Mouse (Mus musculus): ENCODE data around the gene Gmds. TPM values are rescaled to one million over a fixed set of nuclear protein-coding genes. Genes with fewer than 3 reads are reported as not detected.

Gmds gene
- total and polyA plus RNA-seq, 2 experiments from 2014 or later = 13.7 to 31.9 TPM

DNA sequence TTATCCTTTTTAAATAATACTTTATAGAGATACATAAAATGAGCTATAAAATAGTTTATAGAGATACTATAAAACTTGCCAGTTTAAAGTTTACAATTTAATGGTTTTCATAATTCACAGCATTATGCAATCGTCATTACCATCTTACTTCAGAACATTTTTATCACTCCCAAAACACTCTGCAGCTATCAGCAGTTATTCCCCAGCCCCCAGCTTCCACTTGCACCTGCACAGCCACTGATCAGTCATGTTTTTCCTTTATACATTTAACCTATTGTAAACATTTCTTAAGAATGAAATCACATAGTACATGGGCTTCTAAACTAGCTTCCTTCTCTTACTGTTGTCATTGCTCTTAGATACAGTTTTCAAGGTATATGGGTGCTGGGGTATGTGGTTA lies 208.6 kb downstream of the Gmds start:
- no peak overlapping the region for H3K27ac ChIP-seq
- no peak for DNase-seq (ENCODE audit: low spot score)
- H3K9ac ChIP-seq (replicated peaks; ENCODE audit: low read length) = no peak overlapping the region
- H3K4me1 ChIP-seq (ENCODE audit: insufficient read depth, low read length) = no peaks in the 10 kb centered on the region
- no peak for TF ChIP-seq CTCF (IDR thresholded peaks at IDR 0.05; ENCODE audit: low read depth)
- H3K9me3 ChIP-seq (ENCODE audit: low read length) = no peaks in the 10 kb centered on the region
- 87% methylated on average over 1 of the region's 1 CpGs for WGBS
- H3K4me2 ChIP-seq (ENCODE audit: low read depth, low read length) = no peak overlapping the region
- no peaks in the 10 kb centered on the region for H3K27me3 ChIP-seq (ENCODE audit: insufficient read depth, low read length)
- no peak for ATAC-seq
- no peak overlapping the region for H3K4me3 ChIP-seq (ENCODE audit: low read length)
- H3K36me3 ChIP-seq (ENCODE audit: insufficient read depth, low read length) = no peaks in the 10 kb centered on the region

DNA sequence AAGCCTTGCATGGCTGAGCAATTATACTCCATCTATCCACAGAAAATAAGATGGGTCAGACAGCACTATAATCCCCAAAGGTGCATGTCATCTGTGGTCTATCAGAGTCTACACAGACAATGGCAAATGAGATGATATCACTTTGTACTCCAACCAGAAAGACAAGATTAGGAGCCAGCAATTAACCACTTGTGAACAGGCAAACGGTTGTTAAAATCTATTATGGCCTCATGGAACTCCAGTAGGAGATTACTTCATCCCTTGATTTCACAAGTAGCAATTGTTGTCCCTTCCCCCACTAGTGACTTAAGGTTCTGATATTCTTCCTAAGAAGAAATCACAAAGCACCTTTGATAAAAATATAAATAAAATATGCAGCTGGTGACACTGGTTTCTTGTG lies 220.2 kb downstream of the Gmds start:
- no peak for TF ChIP-seq CTCF (IDR thresholded peaks at IDR 0.05; ENCODE audit: low read depth)
- H3K4me3 ChIP-seq (ENCODE audit: low read length) = no peak overlapping the region
- no peaks in the 10 kb centered on the region for H3K9me3 ChIP-seq (ENCODE audit: low read length)
- no peak for DNase-seq (ENCODE audit: low spot score)
- 74% methylated on average over 1 of the region's 1 CpGs for WGBS
- no peak overlapping the region for H3K4me2 ChIP-seq (ENCODE audit: low read depth, low read length)
- no peaks in the 10 kb centered on the region for H3K4me1 ChIP-seq (ENCODE audit: insufficient read depth, low read length)
- H3K27ac ChIP-seq = no peak overlapping the region
- no peaks in the 10 kb centered on the region for H3K36me3 ChIP-seq (ENCODE audit: insufficient read depth, low read length)
- no peak overlapping the region for H3K9ac ChIP-seq (replicated peaks; ENCODE audit: low read length)
- ATAC-seq = no peak
- no peaks in the 10 kb centered on the region for H3K27me3 ChIP-seq (ENCODE audit: insufficient read depth, low read length)

DNA sequence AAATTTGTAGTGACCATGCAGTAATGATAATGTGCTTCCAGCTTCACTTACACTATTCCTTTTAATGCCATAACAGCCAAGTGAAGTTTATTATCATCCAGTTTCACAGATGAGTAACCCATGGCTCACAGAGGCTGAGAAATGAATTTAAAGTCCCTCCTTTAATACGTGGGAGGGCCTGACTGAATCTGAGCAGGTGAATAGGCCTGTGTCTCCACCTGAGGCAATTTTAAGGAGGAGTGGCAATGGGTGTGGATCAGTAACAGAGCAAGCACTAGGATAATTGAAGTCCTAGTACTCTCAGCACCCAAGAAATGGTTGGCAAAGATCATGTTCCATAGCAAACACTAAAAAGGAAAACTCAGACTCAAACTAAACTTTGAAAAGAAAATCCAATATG lies 223.1 kb downstream of the Gmds start:
- 62% methylated on average over 1 of the region's 1 CpGs for WGBS
- no peak overlapping the region for H3K4me2 ChIP-seq (ENCODE audit: low read depth, low read length)
- H3K9ac ChIP-seq (replicated peaks; ENCODE audit: low read length) = no peak overlapping the region
- DNase-seq (ENCODE audit: low spot score) = no peak
- H3K27me3 ChIP-seq (ENCODE audit: insufficient read depth, low read length) = no peaks in the 10 kb centered on the region
- H3K27ac ChIP-seq = no peak overlapping the region
- no peaks in the 10 kb centered on the region for H3K9me3 ChIP-seq (ENCODE audit: low read length)
- no peak for ATAC-seq
- no peak overlapping the region for H3K4me3 ChIP-seq (ENCODE audit: low read length)
- H3K4me1 ChIP-seq (ENCODE audit: insufficient read depth, low read length) = no peaks in the 10 kb centered on the region
- H3K36me3 ChIP-seq (ENCODE audit: insufficient read depth, low read length) = no peaks in the 10 kb centered on the region
- no peak for TF ChIP-seq CTCF (IDR thresholded peaks at IDR 0.05; ENCODE audit: low read depth)

DNA sequence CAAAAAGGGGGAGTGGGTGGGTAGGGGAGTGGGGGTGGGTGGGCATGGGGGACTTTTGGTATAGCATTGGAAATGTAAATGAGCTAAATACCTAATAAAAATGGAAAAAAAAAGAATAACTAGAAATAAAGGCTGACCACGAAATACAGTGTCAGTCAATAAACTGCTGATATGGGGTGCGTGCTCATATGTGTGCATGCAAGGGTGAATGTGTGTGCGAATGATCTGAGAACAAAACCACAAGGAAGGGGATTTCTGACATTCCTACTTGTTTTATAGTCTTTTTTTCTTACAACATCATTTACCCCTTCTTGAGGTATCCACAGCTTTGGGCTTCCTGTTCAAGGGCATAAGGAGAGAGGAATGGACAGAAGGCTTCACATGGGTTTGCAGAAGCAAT lies 224.7 kb downstream of the Gmds start:
- H3K4me1 ChIP-seq (ENCODE audit: insufficient read depth, low read length) = no peaks in the 10 kb centered on the region
- ATAC-seq (no peak), DNase-seq (ENCODE audit: low spot score) (no peak)
- H3K9ac ChIP-seq (replicated peaks; ENCODE audit: low read length) = no peak overlapping the region
- H3K4me3 ChIP-seq (ENCODE audit: low read length) = no peak overlapping the region
- 94% methylated on average over 3 of the region's 3 CpGs for WGBS
- no peaks in the 10 kb centered on the region for H3K9me3 ChIP-seq (ENCODE audit: low read length)
- no peaks in the 10 kb centered on the region for H3K27me3 ChIP-seq (ENCODE audit: insufficient read depth, low read length)
- H3K27ac ChIP-seq = no peak overlapping the region
- no peak overlapping the region for H3K4me2 ChIP-seq (ENCODE audit: low read depth, low read length)
- TF ChIP-seq CTCF (IDR thresholded peaks at IDR 0.05; ENCODE audit: low read depth) = no peak
- no peaks in the 10 kb centered on the region for H3K36me3 ChIP-seq (ENCODE audit: insufficient read depth, low read length)

DNA sequence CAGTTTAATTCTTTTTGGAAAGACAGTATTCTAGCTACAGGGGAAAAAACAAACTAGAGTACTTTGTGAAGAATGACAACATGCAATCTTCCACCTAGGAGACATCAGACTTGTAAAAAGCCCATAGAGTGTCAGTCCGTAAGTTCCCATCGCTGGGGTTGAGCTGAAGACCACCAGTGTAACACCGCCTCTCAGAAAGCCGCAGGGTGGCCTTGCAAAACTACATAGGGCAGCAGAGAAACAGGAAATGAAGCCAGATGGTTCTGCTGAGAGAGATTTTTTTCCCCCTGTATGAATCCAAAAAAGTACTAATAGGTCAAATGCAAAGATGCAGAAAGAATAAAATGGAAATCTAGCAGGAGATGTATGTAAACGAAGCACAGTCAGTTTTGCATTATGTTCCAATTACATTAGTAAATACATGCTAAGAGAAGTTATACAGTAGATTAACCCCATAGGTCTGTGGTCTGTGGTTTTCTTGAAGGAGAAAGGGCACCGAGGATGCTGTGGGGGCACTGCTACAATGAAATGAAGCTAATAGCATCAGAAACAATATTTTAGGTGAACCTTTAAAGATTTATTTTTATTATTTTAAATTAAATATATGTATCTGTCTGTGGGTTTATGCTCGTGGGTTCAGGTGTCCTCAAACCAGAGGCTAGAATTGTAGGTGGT lies 250.1 kb downstream of the Gmds start:
- no peaks in the 10 kb centered on the region for H3K27me3 ChIP-seq (ENCODE audit: insufficient read depth, low read length)
- no peak for DNase-seq (ENCODE audit: low spot score)
- no peaks in the 10 kb centered on the region for H3K9me3 ChIP-seq (ENCODE audit: low read length)
- no peak for ATAC-seq
- H3K36me3 ChIP-seq (ENCODE audit: insufficient read depth, low read length) = no peaks in the 10 kb centered on the region
- H3K9ac ChIP-seq (replicated peaks; ENCODE audit: low read length) = no peak overlapping the region
- no peak overlapping the region for H3K4me3 ChIP-seq (ENCODE audit: low read length)
- no peak overlapping the region for H3K4me2 ChIP-seq (ENCODE audit: low read depth, low read length)
- TF ChIP-seq CTCF (IDR thresholded peaks at IDR 0.05; ENCODE audit: low read depth) = no peak
- WGBS = 70% methylated on average over 7 of the region's 7 CpGs
- no peak overlapping the region for H3K27ac ChIP-seq
- no peaks in the 10 kb centered on the region for H3K4me1 ChIP-seq (ENCODE audit: insufficient read depth, low read length)

DNA sequence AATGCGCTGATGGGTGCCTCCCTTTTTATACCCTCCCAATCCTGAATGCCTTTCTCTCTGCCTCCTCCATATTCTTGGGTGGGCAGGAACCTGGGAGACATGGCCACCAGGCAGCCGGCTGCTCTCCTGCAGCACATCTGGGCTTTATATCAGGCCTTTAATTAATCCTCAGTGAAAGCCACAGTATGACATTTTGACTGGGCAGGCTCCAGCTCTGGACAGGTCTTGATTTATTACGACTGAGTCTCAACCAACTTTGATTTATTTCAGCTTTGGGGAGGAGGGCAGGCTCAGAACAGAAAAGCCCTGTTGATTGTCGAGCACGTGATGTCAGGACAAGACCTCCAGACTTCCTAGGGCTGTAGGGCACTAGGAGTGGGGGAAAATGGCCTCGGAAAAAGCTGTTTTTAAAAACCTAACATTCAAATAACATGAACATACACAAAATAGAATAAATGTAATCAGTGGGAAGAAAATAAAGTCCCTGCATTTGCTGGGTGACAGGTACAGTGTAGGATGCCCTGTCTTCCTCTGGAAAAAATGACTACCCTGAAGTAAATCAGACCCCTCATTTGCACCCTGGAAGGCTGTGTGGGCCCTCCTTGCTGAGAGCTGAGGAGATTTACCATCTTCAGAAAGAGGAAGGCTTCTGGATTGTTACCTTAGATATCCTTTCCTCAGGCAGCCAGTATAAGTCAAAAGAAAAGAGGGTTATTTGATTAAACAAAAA lies 257.9 kb downstream of the Gmds start:
- Histone ChIP-seq H3K9me3 (ENCODE audit: low read length) (no peaks in the 10 kb centered on the region), H3K4me3 (ENCODE audit: low read length) (no peak overlapping the region), H3K4me1 (ENCODE audit: insufficient read depth, low read length) (no peaks in the 10 kb centered on the region), H3K36me3 (ENCODE audit: insufficient read depth, low read length) (no peaks in the 10 kb centered on the region), H3K9ac (replicated peaks; ENCODE audit: low read length) (no peak overlapping the region), H3K27me3 (ENCODE audit: insufficient read depth, low read length) (no peaks in the 10 kb centered on the region), H3K27ac (no peak overlapping the region), H3K4me2 (ENCODE audit: low read depth, low read length) (no peak overlapping the region)
- ATAC-seq (no peak), DNase-seq (ENCODE audit: low spot score) (no peak)
- no peak for TF ChIP-seq CTCF (IDR thresholded peaks at IDR 0.05; ENCODE audit: low read depth)
- 59% methylated on average over 6 of the region's 6 CpGs for WGBS

DNA sequence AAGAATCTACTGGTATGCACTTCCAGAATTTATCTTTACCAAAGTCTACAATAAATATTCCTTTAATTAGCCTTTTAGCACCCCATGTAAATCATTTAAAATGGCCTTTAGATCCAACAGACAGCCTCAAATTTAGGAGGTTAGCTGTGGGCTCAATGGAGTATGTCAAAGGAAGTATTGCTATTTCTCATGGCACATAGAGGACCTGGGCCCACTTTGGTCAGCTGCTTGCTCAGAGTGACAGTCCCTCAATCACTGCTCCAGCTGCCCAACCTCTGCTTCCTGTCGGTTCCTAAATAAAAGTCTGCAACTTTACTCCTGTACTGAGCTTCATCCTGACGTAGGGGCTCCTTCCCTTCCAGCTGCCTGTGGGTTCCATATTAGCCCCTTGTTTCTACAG lies 264.9 kb downstream of the Gmds start:
- Histone ChIP-seq H3K27ac (no peak overlapping the region), H3K4me2 (ENCODE audit: low read depth, low read length) (no peak overlapping the region), H3K4me1 (ENCODE audit: insufficient read depth, low read length) (no peaks in the 10 kb centered on the region), H3K9me3 (ENCODE audit: low read length) (no peaks in the 10 kb centered on the region), H3K27me3 (ENCODE audit: insufficient read depth, low read length) (no peaks in the 10 kb centered on the region), H3K36me3 (ENCODE audit: insufficient read depth, low read length) (no peaks in the 10 kb centered on the region), H3K4me3 (ENCODE audit: low read length) (no peak overlapping the region), H3K9ac (replicated peaks; ENCODE audit: low read length) (no peak overlapping the region)
- WGBS = 75% methylated on average over 2 of the region's 2 CpGs
- TF ChIP-seq CTCF (IDR thresholded peaks at IDR 0.05; ENCODE audit: low read depth) = no peak
- ATAC-seq = no peak
- DNase-seq (ENCODE audit: low spot score) = no peak
